Mouse (Mus musculus) cerebellum, postnatal 4 days (tissue): ENCODE results near the gene Chst14.
A peak's percentile ranks its signal among the peaks of the same experiment; 100 is the strongest.

Experiments
- DNase-seq, 2 experiments: peaks; one replicate each; pipeline ENCODE4 v3.0.0; 2022; ENCODE audit warnings: low spot score in 2 of 2, mixed read lengths in 1 of 2

Chst14 gene

DNA sequence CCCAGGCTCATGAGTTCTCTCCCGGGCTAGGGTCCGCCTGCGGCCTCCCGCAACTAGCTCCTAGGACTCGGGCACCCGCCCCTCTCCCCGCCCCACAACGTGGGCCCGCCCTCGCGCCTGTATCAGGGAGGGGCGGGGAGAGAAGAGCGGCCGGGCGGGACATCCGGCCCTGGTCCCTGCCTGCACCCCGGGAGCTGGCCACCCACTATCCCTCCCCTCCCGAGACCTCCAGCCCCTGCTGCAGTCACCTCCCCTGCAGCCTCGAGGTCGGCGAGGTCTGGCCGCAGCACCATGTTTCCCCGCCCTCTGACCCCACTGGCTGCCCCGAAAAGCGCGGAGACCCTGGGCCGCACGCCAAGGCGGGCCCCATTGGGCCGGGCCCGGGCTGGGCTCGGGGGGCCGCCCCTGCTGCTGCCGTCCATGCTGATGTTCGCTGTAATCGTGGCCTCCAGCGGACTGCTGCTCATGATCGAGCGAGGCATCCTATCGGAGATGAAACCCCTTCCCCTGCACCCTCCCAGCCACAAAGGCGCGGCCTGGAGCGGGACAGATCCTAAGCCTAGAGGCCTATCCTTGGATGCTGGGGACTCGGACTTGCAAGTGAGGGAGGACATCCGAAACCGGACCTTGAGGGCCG lies at the start of gene Chst14:
TSS of gene Chst14 (plus strand) at position 136 of the 637 bp plus-strand sequence.
- DNase-seq, result peak in 1 of 2 experiments; percentile 46

GRCm38 (mm10) chr2:118881019-118881418 lies 45.3 kb upstream of the Chst14 start:
- DNase-seq, result no peak

DNA sequence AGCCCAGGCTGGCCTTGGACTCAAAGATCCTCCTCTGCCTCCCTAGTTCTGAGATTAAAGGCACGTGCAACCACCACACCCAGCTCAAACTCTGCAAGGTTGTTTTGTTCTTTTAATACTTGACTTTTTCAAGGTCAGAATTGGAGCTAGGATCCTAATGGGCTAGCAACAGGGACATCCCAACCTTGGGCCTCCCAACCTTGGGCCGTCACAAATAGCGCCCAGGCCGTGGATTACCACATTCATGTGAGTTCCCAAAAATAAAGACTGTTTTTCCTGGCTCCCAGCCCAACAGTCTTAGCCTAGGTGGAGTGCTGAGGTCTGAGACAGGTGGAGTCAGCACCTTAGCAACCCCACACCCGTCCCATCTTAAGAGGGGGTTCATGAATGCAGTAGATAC lies 44.3 kb upstream of the Chst14 start:
- DNase-seq, result no peak

DNA sequence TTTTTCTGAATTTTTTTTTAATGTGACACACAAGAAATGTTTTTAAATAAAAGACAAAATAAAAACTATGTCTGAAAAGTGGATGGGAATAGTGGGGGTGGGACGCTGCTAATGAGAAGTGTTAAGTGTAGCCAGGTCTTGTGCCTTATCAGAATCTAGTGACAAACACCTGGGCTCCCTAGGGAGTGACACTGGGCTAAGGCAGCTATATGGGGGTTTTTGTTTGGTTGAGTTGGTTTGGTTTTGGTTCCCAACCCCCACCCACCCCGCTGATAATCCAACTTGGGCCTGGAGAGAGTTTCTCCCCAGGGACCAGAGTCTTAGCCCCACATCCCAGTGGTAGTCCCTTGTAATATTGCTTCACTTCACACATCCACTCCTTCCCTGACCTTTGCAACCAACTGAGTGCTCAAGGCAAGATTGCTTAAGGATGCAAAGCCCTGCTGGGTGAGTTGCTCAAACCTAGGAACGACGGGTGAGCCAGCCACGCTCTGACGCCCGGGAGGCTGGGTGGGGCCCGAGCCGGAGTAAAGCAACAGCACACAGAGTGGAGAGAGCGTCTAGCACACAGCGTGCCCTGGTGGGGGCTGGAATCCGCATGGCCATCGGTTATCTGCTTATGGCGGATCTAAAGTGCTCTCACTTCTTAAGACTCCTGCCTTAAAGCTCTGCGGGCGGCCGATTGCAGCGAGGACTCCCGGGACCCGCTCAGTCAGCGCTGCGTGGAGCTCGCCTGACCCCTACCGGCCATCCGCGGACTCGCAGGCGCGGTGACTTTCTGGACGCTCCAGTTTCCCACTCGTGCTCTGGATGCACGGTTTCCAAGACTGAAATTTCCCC lies 43.2 kb upstream of the Chst14 start:
- DNase-seq, result peak; percentile 91 to 95

DNA sequence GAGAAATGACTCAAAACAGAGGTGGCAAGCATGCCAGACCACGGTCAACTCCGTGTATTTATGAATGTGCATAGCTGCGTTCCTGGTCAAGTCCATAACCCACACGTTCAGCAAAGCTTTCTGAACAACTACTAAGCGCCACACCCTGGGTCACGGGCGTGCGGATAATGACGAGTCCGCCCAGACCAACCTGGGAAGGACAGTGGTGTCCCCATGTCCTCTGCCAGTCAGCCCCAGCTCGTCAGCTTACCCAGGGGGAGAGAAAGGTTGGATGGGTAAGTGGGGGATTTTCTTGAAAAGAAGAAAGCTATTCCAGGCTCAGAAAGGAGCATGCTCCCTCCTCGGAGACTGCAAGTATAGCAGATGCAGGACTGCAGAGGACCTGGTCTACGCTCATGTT lies 38.9 kb upstream of the Chst14 start:
- DNase-seq, result no peak

DNA sequence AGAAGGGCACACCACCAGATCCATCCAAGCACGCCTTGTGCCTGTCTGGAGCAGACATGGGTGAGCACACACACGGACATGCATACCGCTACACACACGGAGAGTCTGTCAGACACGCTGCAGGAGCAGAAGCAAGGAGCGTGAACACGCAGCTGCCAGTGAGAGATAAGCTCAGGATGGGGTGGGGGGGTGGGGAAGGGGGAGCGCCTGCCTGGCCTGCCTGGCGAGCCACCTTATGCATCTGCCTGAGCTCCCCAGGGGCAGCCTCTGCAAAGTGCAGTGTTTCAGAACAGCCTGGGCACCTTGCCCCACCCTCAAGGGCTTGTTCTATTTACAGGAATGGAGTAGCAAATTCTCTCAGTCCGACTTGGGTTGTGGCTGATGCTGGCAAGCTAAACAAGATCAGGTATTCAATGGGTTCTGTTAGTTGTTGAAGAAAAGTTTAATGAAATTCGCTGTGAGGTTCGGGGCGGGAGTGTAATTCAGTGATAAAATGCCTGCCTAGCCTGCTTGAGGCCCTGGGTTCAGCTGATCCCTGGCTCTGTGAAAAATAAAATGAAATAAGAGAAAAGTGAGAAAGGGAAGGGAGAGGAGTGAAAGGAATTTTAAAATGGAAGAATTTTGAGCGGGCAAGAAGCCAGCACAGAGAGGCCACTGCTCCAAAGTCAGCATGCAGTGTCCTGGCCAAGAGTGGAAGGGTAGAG lies 38.3 kb upstream of the Chst14 start:
- no peak for DNase-seq

GRCm38 (mm10) chr2:118891173-118891572 lies 35.1 kb upstream of the Chst14 start:
- DNase-seq, result no peak

- peak in 1 of 2 experiments; percentile 21 for DNase-seq
These were observed 30.0 kb upstream of the Chst14 start for GRCm38 (mm10) chr2:118895990-118896913.

DNA sequence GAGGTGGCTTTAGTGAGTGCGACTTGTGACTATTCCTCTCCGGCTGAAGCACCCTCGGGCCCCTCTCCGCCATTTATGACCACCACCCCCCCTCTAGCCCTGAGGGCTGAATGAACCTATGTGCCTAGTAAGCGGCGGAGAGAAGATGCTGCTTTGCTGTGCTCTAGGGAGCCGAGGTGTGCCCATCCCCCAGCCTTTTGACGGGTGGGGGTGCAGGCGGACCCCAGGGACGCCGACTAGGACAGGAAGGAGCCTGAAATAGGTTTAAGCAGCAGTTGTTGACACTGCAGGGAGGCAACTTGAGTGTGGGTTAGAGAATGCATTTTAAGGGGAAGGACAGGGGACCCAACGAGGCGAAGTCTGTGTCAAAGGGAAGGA lies 29.4 kb upstream of the Chst14 start:
- no peak for DNase-seq

- DNase-seq, result no peak
These were observed 28.9 kb upstream of the Chst14 start for GRCm38 (mm10) chr2:118897392-118897791.

DNA sequence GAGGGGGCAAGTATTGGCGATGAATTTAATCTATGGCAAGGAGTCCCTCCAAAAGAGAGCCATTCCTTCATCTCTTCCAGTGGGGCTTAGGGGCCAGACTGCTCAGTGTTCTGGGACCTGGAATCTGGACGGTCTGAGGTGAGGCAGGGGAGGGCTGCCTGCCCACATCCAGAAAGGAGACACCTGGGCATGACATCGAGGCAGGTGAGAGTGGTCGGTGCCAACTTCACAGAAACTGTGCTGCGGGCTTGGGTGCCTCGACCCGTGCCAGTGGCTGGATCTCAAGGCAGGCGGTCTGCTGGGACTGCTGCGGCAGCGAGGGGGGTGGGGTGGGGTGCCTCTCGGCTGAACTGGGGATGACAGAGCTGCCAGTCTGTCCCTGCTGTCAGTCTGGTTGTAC lies 28.5 kb upstream of the Chst14 start:
- DNase-seq, result no peak

DNA sequence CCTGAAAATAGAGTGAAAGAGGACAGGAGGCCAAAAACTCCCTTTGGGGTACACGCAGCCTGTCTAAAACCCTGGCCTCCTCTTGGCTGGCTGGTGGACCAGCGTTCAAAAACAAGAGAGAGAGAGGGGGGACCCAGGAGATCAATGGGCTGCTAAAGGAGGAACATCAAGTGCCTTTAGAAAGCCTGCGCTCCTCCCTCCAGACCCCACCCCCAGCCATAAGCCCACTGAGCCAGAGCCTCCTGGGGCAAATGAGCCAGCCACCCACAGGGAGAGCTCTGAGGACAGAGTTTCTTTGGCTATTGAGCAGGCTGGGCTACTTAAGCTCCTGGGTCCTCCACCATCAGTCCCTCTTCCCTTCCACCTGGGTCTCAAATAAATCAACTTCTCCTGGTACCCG lies 27.5 kb upstream of the Chst14 start:
- DNase-seq, result no peak

GRCm38 (mm10) chr2:118899306-118899705 lies 27.0 kb upstream of the Chst14 start:
- DNase-seq, result no peak

GRCm38 (mm10) chr2:118899981-118900825 lies 26.1 kb upstream of the Chst14 start, which contains the start of gene Bahd1:
Gene Bahd1 (plus strand): TSS chr2:118900377.
- DNase-seq, result no peak

DNA sequence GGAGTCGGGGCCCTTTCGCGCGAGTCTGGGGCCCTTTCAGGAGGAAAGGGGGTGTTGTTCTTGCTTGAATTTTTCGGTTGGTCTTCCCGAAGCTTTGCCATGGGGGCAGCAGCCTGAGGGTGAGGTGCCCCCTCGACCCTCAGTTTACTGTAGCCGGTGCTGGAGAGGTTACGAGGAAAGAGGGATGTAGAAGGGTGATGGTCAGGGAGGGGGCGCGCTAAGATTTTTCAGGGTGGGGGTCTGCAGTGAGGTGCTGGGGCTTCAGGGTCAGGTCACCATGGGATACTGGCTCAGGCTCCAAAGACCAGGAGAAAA lies 25.5 kb upstream of the Chst14 start:
- DNase-seq, result peak in 1 of 2 experiments; percentile 25

- peak; percentile 98 for DNase-seq
These were observed 24.9 kb upstream of the Chst14 start for GRCm38 (mm10) chr2:118901175-118902031.

DNA sequence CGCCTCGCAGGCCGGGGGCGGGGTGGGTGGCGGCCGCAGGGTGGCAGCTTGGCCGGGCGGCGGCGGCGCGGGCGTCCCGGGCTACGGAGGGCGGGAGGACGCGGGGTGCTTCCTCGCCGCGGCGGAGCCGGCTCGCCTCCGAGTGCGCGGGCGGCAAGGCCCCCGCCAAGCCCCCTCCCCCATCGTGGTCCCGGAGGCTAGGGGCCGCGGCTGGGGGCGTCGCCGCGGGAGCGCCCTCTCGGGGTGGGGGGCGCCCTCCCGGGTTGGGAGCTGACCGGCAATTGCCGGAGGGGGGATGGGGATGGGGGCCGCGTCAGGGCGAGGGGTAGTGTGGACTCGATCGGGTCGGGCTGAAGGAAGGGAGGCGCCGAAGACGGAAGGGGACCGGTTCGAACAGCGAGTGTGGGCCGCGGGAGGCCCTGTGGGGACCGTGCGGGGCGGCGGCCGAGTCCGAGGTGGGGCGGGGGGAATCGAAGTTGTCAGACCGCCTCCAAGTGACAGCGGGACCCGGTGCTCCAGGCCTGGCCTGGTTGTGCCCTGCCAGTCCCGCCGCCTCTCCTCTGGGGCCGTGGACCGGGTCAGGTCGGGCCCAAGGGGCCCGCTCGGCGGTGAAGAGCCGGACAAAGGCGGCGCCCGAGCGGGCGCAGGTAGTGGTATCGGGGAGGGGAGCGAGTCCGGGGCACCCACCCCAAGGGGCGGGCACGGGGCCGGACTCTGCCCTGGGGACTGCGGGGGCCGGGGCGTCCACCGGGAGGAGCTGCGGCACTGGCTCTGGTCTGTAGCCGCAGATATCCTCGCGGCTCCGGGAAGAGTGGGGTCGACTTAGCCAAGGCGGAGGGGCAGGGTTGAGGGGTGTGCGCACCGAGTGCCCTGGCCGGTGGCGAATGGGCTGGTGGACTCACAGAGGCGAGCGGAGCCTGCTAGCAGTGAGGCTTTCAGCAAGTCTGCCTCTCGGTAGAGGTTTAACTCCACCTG lies 24.0 kb upstream of the Chst14 start:
- peak in 1 of 2 experiments; percentile 43 for DNase-seq

DNA sequence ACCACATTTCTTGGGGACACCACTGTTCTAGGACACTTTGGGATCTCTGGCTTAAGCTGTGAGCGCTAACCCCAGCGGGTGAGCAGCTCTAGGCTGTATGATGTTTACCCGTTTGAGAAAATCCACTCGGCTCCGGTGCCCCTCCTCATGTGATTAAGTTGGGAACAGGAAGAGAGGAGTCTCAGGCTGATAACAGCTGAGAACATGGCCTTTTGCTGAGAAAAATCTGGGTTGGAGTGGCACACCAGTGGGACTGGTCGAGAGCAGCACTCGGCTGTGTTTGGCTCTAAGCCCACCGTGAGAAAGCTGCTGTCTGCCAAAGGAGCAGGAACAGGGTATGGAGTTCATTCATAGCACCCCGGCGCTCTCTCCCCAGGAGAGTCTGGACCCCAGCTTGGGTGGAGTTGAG lies 23.0 kb upstream of the Chst14 start:
- peak in 1 of 2 experiments; percentile 40 for DNase-seq
